Mouse (Mus musculus) hindbrain, embryonic 14.5 days (tissue): Measurements from ENCODE around the gene Pde11a. TPM values are rescaled to one million over a fixed set of nuclear protein-coding genes. Genes with fewer than 3 reads are reported as not detected.
A peak's percentile ranks its signal among the peaks of the same experiment; 100 is the strongest.

ENCODE experiments used
- ATAC-seq: fragments of 200-750 bp; cut with Nextera tagmentation; 2 replicates; pipeline ENCODE4 v1.8.0; 2017; ENCODE audit warnings: moderate number of reproducible peaks, mild to moderate bottlenecking, moderate TSS enrichment, moderate library complexity; ENCODE audit not compliant: low FRiP score
- DNase-seq: peaks from one replicate; pipeline ENCODE4 v3.0.0-alpha.2; 2015; ENCODE audit warnings: low spot score
- H3K27ac ChIP-seq: fragments of 300-500 bp; sonication (generic); 2 replicates; pipeline ENCODE4 v1.5.1; 2014; ENCODE audit warnings: mild to moderate bottlenecking, moderate library complexity
- H3K27me3 ChIP-seq: fragments of 300-500 bp; sonication (generic); 2 replicates; pipeline ENCODE4 v1.6.1; 2014; ENCODE audit warnings: mild to moderate bottlenecking, low read length, mixed read lengths; ENCODE audit not compliant: control insufficient read depth, insufficient read depth
- H3K36me3 ChIP-seq: fragments of 300-500 bp; sonication (generic); replicated peaks from 2 replicates; pipeline ENCODE4 v1.6.1; 2014; ENCODE audit not compliant: control insufficient read depth, insufficient read depth
- H3K4me1 ChIP-seq: fragments of 300-500 bp; sonication (generic); replicated peaks from 2 replicates; pipeline ENCODE4 v1.6.1; 2014; ENCODE audit warnings: antibody characterized with exemption, low read length, mixed read lengths; ENCODE audit not compliant: control insufficient read depth, insufficient read depth
- H3K4me2 ChIP-seq: fragments of 300-500 bp; sonication (generic); replicated peaks from 2 replicates; pipeline ENCODE4 v1.6.1; 2014; ENCODE audit warnings: mild to moderate bottlenecking, moderate library complexity
- H3K4me3 ChIP-seq: fragments of 300-500 bp; sonication (generic); replicated peaks from 2 replicates; pipeline ENCODE4 v1.5.1; 2014; ENCODE audit warnings: mild to moderate bottlenecking, low read length
- H3K9ac ChIP-seq: fragments of 300-500 bp; sonication (generic); 2 replicates; pipeline ENCODE4 v1.6.1; 2014
- H3K9me3 ChIP-seq: fragments of 300-500 bp; sonication (generic); 2 replicates; pipeline ENCODE4 v1.6.1; 2016; ENCODE audit warnings: low read length; ENCODE audit not compliant: control insufficient read depth
- WGBS: fragments of 180-500 bp; shearing (Covaris S2); extraction: QIAGEN DNeasy Blood & Tissue Kit; methylation state at CpG from one replicate; pipeline ENCODE4 v1.1.7; 2014; 5-methylcytosine and 5-hydroxymethylcytosine counted together
- polyA plus RNA-seq: library from polyadenylated mRNA; unstranded; fragments of >200 nt; fragmentation: Nextera tagmentation; extraction: Ambion mirVana; gene quantifications from 2 replicates; pipeline ENCODE4 v1.2.1, GENCODE M21; 2014

Gene Pde11a
- polyA plus RNA-seq, 1 experiment from 2014 or later: 1.7 TPM

GRCm38 (mm10) chr2:76367188-76367922 is 28.8 kb upstream of the Pde11a start:
- H3K27ac ChIP-seq: no peak overlapping the region
- no peaks in the 10 kb centered on the region for H3K9me3 ChIP-seq
- ATAC-seq (no peak), DNase-seq (peak; percentile 95)
- H3K4me3 ChIP-seq: no peak overlapping the region
- no peak overlapping the region for H3K4me2 ChIP-seq
- 19% methylated on average over 9 of the region's 9 CpGs for WGBS
- no peaks in the 10 kb centered on the region for H3K27me3 ChIP-seq
- H3K9ac ChIP-seq: no peak overlapping the region
- H3K36me3 ChIP-seq: peaks cover 7% of the 10 kb centered on the region
- H3K4me1 ChIP-seq: peaks cover 10% of the 10 kb centered on the region

- H3K9ac ChIP-seq: no peak overlapping the region
- H3K4me3 ChIP-seq: no peak overlapping the region
- H3K9me3 ChIP-seq: no peaks in the 10 kb centered on the region
- 84% methylated on average over 4 of the region's 4 CpGs for WGBS
- no peak overlapping the region for H3K4me2 ChIP-seq
- peaks cover 4% of the 10 kb centered on the region for H3K4me1 ChIP-seq
- no peaks in the 10 kb centered on the region for H3K27me3 ChIP-seq
- ATAC-seq (no peak), DNase-seq (no peak)
- H3K36me3 ChIP-seq: no peaks in the 10 kb centered on the region
- no peak overlapping the region for H3K27ac ChIP-seq
These were observed 27.2 kb upstream of the Pde11a start for GRCm38 (mm10) chr2:76365811-76366210.

GRCm38 (mm10) chr2:76362111-76362510 is 23.5 kb upstream of the Pde11a start:
- H3K27me3 ChIP-seq: no peaks in the 10 kb centered on the region
- 64% methylated on average over 2 of the region's 2 CpGs for WGBS
- no peaks in the 10 kb centered on the region for H3K4me1 ChIP-seq
- no peaks in the 10 kb centered on the region for H3K9me3 ChIP-seq
- H3K27ac ChIP-seq: no peak overlapping the region
- H3K9ac ChIP-seq: no peak overlapping the region
- no peak for DNase-seq
- H3K36me3 ChIP-seq: no peaks in the 10 kb centered on the region
- no peak overlapping the region for H3K4me3 ChIP-seq
- ATAC-seq: no peak
- H3K4me2 ChIP-seq: no peak overlapping the region

- Histone ChIP-seq H3K4me1 (no peaks in the 10 kb centered on the region), H3K9me3 (no peaks in the 10 kb centered on the region), H3K4me3 (no peak within 1 kb of the TSS), H3K27ac (no peak within 1 kb of the TSS), H3K4me2 (no peak within 1 kb of the TSS), H3K9ac (no peak within 1 kb of the TSS), H3K27me3 (no peaks in the 10 kb centered on the region), H3K36me3 (no peaks in the 10 kb centered on the region)
- 89% methylated on average over 11 of the region's 11 CpGs for WGBS
- DNase-seq (no peak), ATAC-seq (no peak)
These were observed 21.7 kb upstream of the Pde11a start, which contains the start of gene Cyct for GRCm38 (mm10) chr2:76360226-76360625. TSS of gene Cyct (minus strand) at chr2:76360450.

DNA sequence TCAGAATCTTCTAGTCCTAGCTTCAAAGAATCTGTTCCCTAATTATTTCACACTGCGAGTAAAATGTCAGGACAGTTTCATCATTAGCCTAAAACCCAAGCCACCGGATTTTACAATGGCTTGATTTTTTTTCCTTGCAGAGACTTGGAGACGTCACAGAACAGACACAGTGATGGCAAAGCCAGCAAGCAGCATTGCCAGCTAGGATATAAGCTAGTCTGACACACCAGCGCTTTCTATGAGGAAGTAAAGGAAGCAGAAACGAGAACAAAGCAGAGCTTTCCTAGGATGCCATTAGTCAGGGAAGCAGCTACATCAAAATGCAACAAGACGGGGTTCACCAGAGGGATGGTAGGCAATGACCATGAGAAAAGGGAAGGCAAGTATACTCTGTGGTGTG is 9.3 kb upstream of the Pde11a start:
- no peaks in the 10 kb centered on the region for H3K36me3 ChIP-seq
- no peak for DNase-seq
- 77% methylated on average over 6 of the region's 6 CpGs for whole genome bisulfite sequencing
- ATAC-seq: no peak
- no peak overlapping the region for H3K4me2 ChIP-seq
- H3K4me3 ChIP-seq: no peak overlapping the region
- no peak overlapping the region for H3K27ac ChIP-seq
- no peaks in the 10 kb centered on the region for H3K27me3 ChIP-seq
- H3K9ac ChIP-seq: no peak overlapping the region
- H3K9me3 ChIP-seq: no peaks in the 10 kb centered on the region
- H3K4me1 ChIP-seq: no peaks in the 10 kb centered on the region

DNA sequence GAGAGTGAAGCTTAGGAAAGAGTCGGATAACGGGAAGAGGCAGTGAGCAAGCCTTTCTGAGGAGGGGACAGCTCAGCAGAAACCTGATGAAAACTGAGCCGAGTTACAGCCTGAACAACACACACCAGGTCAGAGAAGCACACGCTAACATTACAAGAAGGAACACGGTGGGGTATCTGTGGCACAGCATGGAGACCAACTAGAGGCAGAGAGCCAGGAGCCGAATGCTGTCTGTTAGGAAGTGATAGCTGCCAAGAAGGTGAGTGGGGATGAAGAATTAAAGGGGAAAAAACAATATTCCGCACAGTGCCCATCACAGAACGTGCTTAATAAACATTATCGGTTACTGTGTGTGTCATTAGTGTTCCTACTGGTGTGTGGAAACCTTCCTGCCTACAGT is 3.6 kb upstream of the Pde11a start:
- 88% methylated on average over 9 of the region's 9 CpGs for WGBS
- Histone ChIP-seq H3K36me3 (no peaks in the 10 kb centered on the region), H3K4me1 (peaks cover 7% of the 10 kb centered on the region; the same call in 1 of the 2 replicates), H3K9ac (no peak overlapping the region), H3K4me2 (no peak overlapping the region), H3K27ac (no peak overlapping the region), H3K9me3 (no peaks in the 10 kb centered on the region), H3K4me3 (no peak overlapping the region), H3K27me3 (peaks cover 10% of the 10 kb centered on the region; the same call in 1 of the 2 replicates)
- ATAC-seq (no peak), DNase-seq (no peak)

- no peak overlapping the region for H3K27ac ChIP-seq
- ATAC-seq (no peak), DNase-seq (no peak)
- H3K9ac ChIP-seq: no peak overlapping the region
- H3K4me1 ChIP-seq: peaks cover 7% of the 10 kb centered on the region; the same call in 1 of the 2 replicates
- no peak overlapping the region for H3K4me3 ChIP-seq
- peaks cover 10% of the 10 kb centered on the region; the same call in 1 of the 2 replicates for H3K27me3 ChIP-seq
- WGBS: 81% methylated on average over 5 of the region's 5 CpGs
- H3K4me2 ChIP-seq: no peak overlapping the region
- H3K36me3 ChIP-seq: no peaks in the 10 kb centered on the region
- no peaks in the 10 kb centered on the region for H3K9me3 ChIP-seq
These were observed 4.0 kb downstream of the Pde11a start for GRCm38 (mm10) chr2:76334596-76334995.

DNA sequence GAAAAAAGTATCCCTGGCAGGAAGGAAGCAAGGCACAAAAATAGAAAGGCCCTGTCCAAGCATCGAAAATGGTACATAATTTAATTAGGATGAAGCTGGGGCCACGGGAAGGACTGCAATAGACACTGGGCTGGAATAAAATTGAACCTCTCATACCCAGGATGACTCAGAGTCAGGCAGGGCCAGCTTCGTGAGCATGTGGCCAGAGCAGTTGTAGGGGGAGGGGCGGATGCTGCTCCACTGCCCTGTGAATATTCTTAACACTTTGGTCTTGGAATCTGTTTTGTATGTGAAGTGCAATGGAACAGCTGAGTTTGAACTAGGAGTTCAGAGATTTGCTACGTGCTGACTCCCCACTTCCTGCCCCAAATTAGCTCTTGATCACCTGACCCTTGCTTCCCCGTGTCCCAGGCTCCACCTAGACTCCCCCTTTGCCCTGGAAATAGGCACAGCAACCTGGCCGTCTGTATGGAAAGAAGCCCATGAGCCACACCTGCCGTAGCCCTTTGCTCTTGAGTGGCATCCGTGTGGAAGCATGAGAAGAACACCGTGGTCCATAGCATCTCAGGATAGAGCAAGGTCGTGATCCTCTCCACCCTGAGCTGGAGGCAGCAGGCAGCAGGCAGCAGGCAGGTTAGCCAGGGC is 6.3 kb downstream of the Pde11a start:
- H3K9ac ChIP-seq: no peak overlapping the region
- ATAC-seq: no peak
- H3K27ac ChIP-seq: no peak overlapping the region
- 76% methylated on average over 11 of the region's 11 CpGs for WGBS
- no peak overlapping the region for H3K4me2 ChIP-seq
- no peaks in the 10 kb centered on the region for H3K27me3 ChIP-seq
- no peak overlapping the region for H3K4me3 ChIP-seq
- DNase-seq: no peak
- no peaks in the 10 kb centered on the region for H3K36me3 ChIP-seq
- H3K4me1 ChIP-seq: no peaks in the 10 kb centered on the region
- H3K9me3 ChIP-seq: no peaks in the 10 kb centered on the region

DNA sequence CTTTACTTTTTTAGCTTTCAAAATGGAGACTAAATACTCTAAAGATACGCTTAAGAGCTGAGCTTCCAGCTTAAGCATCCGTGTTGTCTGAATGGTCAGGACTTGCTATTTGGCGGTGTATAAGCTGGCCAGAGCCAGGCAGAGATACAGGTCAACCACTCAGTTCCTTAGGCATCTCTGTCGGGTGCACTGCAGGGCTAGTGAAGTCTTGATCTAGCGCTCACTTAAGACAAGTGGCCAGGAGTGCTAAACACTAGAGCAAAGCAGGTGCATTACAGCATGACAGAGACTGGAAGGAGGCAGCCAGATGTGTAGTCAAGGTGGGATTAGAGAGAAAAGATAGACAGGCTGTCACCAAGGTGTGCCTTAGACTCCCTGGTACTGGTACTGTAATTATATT is 8.5 kb downstream of the Pde11a start:
- no peaks in the 10 kb centered on the region for H3K4me1 ChIP-seq
- no peaks in the 10 kb centered on the region for H3K27me3 ChIP-seq
- H3K27ac ChIP-seq: no peak overlapping the region
- H3K9me3 ChIP-seq: no peaks in the 10 kb centered on the region
- no peak overlapping the region for H3K9ac ChIP-seq
- no peak overlapping the region for H3K4me3 ChIP-seq
- DNase-seq (no peak), ATAC-seq (no peak)
- no peaks in the 10 kb centered on the region for H3K36me3 ChIP-seq
- 88% methylated on average over 5 of the region's 5 CpGs for WGBS
- H3K4me2 ChIP-seq: no peak overlapping the region
